Mouse (Mus musculus): Measurements from ENCODE around the gene Ankrd50. TPM values are rescaled to one million over a fixed set of nuclear protein-coding genes. Genes with fewer than 3 reads are reported as not detected.

Ankrd50 gene
- 16.7 and 17.9 TPM in 2 replicates for polyA plus RNA-seq (2016; fragmentation: Nextera tagmentation; extraction: Ambion mirVana)

GRCm38 (mm10) chr3:38484191-38485106 lies at the start of gene Ankrd50:
Ankrd50 (minus strand) TSS chr3:38484844.
- peaks cover 35% of the 10 kb centered on the region for H3K4me1 ChIP-seq

DNA sequence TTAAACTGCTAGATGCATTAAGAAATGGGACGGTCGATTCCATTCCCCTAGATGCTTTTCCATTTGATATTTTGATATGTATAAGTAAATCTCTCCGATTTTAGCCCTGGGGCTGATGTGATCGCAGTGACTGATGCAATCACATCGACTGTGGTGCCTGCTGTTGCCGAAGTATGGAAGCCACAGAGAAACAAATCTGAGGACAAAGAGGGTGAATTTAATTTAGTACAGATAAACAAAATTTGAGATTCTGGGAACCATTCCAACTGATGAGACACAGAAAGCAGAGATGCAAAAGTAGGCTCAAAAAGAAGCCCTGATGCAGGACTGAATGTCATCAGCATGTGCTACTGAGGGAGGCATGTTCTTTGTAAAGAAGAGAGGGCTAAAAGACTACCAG lies 49.6 kb upstream of the Ankrd50 start:
- Histone ChIP-seq H3K27ac (no peak overlapping the region), H3K4me3 (no peak overlapping the region), H3K9me3 (replicated peaks) (no peaks in the 10 kb centered on the region), H3K27me3 (ENCODE audit: low read depth, poor library complexity, severe bottlenecking) (no peaks in the 10 kb centered on the region), H3K36me3 (no peaks in the 10 kb centered on the region), H3K4me1 (no peaks in the 10 kb centered on the region)
- WGBS = 97% methylated on average over 6 of the region's 6 CpGs
- no peak for DNase-seq (ENCODE audit: low spot score)

More at GRCm38 (mm10) chr3:38484191-38485106, at the start of gene Ankrd50:
- under 1% methylated on average over 79 of the region's 81 CpGs for WGBS
- Histone ChIP-seq H3K27ac (peak within 1 kb of the TSS; percentile 98), H3K9me3 (replicated peaks) (no peaks in the 10 kb centered on the region), H3K36me3 (peaks cover 25% of the 10 kb centered on the region), H3K27me3 (ENCODE audit: low read depth, poor library complexity, severe bottlenecking) (no peaks in the 10 kb centered on the region), H3K4me3 (peak within 1 kb of the TSS; percentile 93)
- peak; percentile 99 for DNase-seq (ENCODE audit: low spot score)

DNA sequence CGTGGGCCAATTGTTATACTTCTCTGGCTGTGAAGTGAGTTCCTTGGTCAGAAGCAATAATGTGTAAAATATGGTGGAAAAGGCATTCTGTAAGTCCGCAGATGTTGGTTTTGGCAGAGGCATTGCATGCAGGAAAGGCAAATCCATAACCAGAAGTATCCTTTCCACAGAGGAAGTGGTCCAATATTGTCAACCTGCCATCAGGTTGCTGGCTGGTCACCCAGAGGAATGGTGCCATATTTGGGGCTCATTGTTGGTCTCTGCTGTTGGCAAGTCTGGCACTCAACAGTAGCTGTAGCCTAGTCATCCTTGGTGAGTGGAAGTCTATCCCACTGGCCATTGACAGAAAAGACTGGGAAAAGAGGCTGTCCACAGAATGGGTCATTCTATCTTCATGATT lies 35.8 kb upstream of the Ankrd50 start:
- Histone ChIP-seq H3K9me3 (replicated peaks) (no peaks in the 10 kb centered on the region), H3K27me3 (ENCODE audit: low read depth, poor library complexity, severe bottlenecking) (no peaks in the 10 kb centered on the region), H3K36me3 (no peaks in the 10 kb centered on the region), H3K4me3 (no peak overlapping the region), H3K4me1 (no peaks in the 10 kb centered on the region), H3K27ac (no peak overlapping the region)
- DNase-seq (ENCODE audit: low spot score) = no peak
- 86% methylated on average over 2 of the region's 2 CpGs for WGBS

- WGBS = 87% methylated on average over 3 of the region's 3 CpGs
- H3K4me3 ChIP-seq = no peak overlapping the region
- H3K27me3 ChIP-seq (ENCODE audit: low read depth, poor library complexity, severe bottlenecking) = no peaks in the 10 kb centered on the region
Measured at GRCm38 (mm10) chr3:38519971-38520370, 35.3 kb upstream of the Ankrd50 start.

DNA sequence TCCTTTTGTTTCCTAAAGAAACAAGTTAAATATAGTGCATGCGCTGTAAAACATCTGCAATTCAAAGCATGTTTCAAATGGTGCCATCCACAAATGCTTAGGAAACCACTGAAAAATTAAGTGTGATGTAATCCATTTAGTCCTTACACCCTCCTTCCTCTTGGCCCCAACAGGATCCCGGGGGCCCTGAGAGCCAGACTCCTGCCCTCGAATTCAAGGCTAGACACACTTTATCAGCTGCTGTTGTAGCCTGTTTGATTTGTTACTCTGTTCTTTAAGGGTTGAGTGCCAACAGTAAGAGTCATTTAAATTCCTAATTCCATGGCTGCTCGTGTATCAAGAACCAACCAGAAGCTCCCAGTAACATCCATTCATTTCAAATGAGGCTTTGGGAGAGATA lies 19.0 kb upstream of the Ankrd50 start:
- Histone ChIP-seq H3K27me3 (ENCODE audit: low read depth, poor library complexity, severe bottlenecking) (no peaks in the 10 kb centered on the region), H3K4me3 (no peak overlapping the region), H3K4me1 (no peaks in the 10 kb centered on the region), H3K9me3 (replicated peaks) (no peaks in the 10 kb centered on the region), H3K27ac (no peak overlapping the region), H3K36me3 (no peaks in the 10 kb centered on the region)
- WGBS = 73% methylated on average over 4 of the region's 4 CpGs
- no peak for DNase-seq (ENCODE audit: low spot score)

More at GRCm38 (mm10) chr3:38519971-38520370, 35.3 kb upstream of the Ankrd50 start:
- no peak for DNase-seq (ENCODE audit: low spot score)
- Histone ChIP-seq H3K9me3 (replicated peaks) (no peaks in the 10 kb centered on the region), H3K36me3 (no peaks in the 10 kb centered on the region), H3K4me1 (no peaks in the 10 kb centered on the region), H3K27ac (no peak overlapping the region)

DNA sequence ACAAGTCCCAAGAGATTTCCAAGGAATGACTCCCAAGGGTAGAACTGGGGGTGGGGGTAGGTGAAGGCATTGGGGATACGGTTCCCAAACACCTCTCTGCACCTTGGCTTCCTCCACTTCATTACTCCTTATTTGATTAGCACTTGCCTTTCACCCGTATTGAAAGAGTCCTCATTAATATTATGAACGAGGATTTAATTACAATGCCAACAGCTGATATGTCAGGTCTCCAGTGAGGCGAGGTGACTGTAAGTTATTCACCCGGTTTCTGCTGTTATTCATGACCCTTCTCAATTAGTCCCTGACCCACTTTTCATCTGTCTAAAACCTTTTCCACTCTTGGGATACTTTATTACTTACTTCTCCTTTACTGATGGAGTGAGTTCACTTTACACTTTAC lies 17.5 kb upstream of the Ankrd50 start:
- H3K9me3 ChIP-seq (replicated peaks) = no peaks in the 10 kb centered on the region
- H3K27me3 ChIP-seq (ENCODE audit: low read depth, poor library complexity, severe bottlenecking) = no peaks in the 10 kb centered on the region
- no peak overlapping the region for H3K4me3 ChIP-seq
- no peaks in the 10 kb centered on the region for H3K4me1 ChIP-seq
- H3K27ac ChIP-seq = no peak overlapping the region
- no peak for DNase-seq (ENCODE audit: low spot score)
- 55% methylated on average over 5 of the region's 5 CpGs for WGBS
- H3K36me3 ChIP-seq = no peaks in the 10 kb centered on the region

DNA sequence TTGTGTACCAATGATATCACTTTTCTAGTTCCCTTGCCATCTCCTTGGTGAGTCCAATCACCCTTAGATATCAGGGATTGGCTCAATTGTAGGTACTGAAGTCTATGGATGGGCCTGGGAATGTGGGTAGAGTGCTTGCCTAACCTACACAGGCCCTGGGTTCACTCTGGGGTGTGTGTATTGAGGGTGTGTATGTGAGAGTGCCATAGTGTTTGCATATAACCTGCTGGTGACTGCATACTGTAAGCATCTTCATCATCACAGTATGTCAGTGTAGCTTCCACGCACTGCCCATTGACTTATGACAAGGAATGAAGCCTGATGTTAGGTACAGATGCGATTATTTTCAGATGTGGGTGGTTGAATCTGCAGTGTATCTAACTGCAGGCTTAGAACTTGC lies 17.1 kb upstream of the Ankrd50 start:
- no peaks in the 10 kb centered on the region for H3K27me3 ChIP-seq (ENCODE audit: low read depth, poor library complexity, severe bottlenecking)
- no peak overlapping the region for H3K4me3 ChIP-seq
- no peak overlapping the region for H3K27ac ChIP-seq
- no peaks in the 10 kb centered on the region for H3K9me3 ChIP-seq (replicated peaks)
- H3K36me3 ChIP-seq = no peaks in the 10 kb centered on the region
- no peaks in the 10 kb centered on the region for H3K4me1 ChIP-seq
- DNase-seq (ENCODE audit: low spot score) = no peak
- WGBS = 95% methylated on average over 2 of the region's 2 CpGs

DNA sequence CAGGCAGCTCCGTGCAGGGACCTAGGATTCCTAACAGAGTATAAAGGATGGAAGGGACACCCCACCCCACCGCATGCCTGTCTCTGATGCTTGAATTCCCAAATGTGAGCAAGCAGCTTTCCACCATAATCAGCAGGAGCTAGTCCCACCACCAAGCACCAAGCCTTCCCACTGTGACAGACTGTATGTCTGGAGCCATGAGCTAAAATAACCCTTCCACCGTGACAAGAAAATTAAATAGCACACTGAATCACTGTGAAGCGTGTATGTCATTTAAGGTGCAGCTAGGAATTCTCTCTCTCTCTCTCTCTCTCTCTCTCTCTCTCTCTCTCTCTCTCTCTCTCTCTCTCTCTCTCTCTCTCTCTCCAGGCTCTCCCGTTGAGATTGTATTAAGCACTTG lies 16.7 kb upstream of the Ankrd50 start:
- H3K4me3 ChIP-seq = no peak overlapping the region
- H3K36me3 ChIP-seq = no peaks in the 10 kb centered on the region
- 91% methylated on average over 5 of the region's 5 CpGs for WGBS
- no peak for DNase-seq (ENCODE audit: low spot score)
- no peaks in the 10 kb centered on the region for H3K4me1 ChIP-seq
- H3K27me3 ChIP-seq (ENCODE audit: low read depth, poor library complexity, severe bottlenecking) = no peaks in the 10 kb centered on the region
- no peaks in the 10 kb centered on the region for H3K9me3 ChIP-seq (replicated peaks)
- no peak overlapping the region for H3K27ac ChIP-seq

GRCm38 (mm10) chr3:38498561-38498960 lies 13.9 kb upstream of the Ankrd50 start:
- Histone ChIP-seq H3K9me3 (replicated peaks) (no peaks in the 10 kb centered on the region), H3K27me3 (ENCODE audit: low read depth, poor library complexity, severe bottlenecking) (no peaks in the 10 kb centered on the region), H3K4me1 (peaks cover 2% of the 10 kb centered on the region; the same call in 1 of the 2 replicates), H3K27ac (no peak overlapping the region), H3K4me3 (no peak overlapping the region), H3K36me3 (no peaks in the 10 kb centered on the region)
- WGBS = 90% methylated on average over 3 of the region's 3 CpGs
- DNase-seq (ENCODE audit: low spot score) = no peak

GRCm38 (mm10) chr3:38496795-38497385 lies 12.2 kb upstream of the Ankrd50 start:
- DNase-seq (ENCODE audit: low spot score) = no peak
- no peaks in the 10 kb centered on the region for H3K9me3 ChIP-seq (replicated peaks)
- peaks cover 2% of the 10 kb centered on the region; the same call in 1 of the 2 replicates for H3K4me1 ChIP-seq
- H3K36me3 ChIP-seq = no peaks in the 10 kb centered on the region
- no peak overlapping the region for H3K27ac ChIP-seq
- H3K4me3 ChIP-seq = no peak overlapping the region
- no peaks in the 10 kb centered on the region for H3K27me3 ChIP-seq (ENCODE audit: low read depth, poor library complexity, severe bottlenecking)
- 82% methylated on average over 3 of the region's 3 CpGs for WGBS

DNA sequence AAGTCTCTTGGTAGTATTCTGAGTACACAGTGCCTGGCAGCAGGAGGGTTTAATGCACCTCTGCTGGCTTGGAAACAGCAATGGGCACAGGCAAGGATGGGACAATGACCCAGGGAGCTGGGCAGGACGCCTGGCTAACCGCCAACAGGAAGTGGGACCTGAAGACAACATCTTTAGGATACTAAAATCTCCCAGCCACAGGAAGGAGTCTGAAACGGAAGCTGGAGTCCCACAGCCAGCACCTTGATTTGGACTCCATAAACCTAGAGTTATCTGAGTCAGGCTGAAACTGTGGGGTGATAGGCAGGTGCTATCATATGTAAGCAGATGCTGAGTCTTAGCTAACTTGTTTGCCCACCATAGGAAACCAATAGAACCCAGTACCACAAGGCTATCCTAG lies 7.1 kb upstream of the Ankrd50 start:
- DNase-seq (ENCODE audit: low spot score) = no peak
- no peak overlapping the region for H3K4me3 ChIP-seq
- no peaks in the 10 kb centered on the region for H3K9me3 ChIP-seq (replicated peaks)
- peaks cover 6% of the 10 kb centered on the region; the same call in 1 of the 2 replicates for H3K4me1 ChIP-seq
- no peak overlapping the region for H3K27ac ChIP-seq
- WGBS = 80% methylated on average over 3 of the region's 3 CpGs
- H3K27me3 ChIP-seq (ENCODE audit: low read depth, poor library complexity, severe bottlenecking) = no peaks in the 10 kb centered on the region
- H3K36me3 ChIP-seq = no peaks in the 10 kb centered on the region

- 95% methylated on average over 3 of the region's 3 CpGs for WGBS
- peaks cover 6% of the 10 kb centered on the region; the same call in 1 of the 2 replicates for H3K4me1 ChIP-seq
- DNase-seq (ENCODE audit: low spot score) = no peak
- H3K4me3 ChIP-seq = no peak overlapping the region
- no peak overlapping the region for H3K27ac ChIP-seq
- no peaks in the 10 kb centered on the region for H3K9me3 ChIP-seq (replicated peaks)
- no peaks in the 10 kb centered on the region for H3K27me3 ChIP-seq (ENCODE audit: low read depth, poor library complexity, severe bottlenecking)
- H3K36me3 ChIP-seq = no peaks in the 10 kb centered on the region
Measured at GRCm38 (mm10) chr3:38491236-38491635, 6.6 kb upstream of the Ankrd50 start.

GRCm38 (mm10) chr3:38490720-38491119 lies 6.1 kb upstream of the Ankrd50 start:
- Histone ChIP-seq H3K9me3 (replicated peaks) (no peaks in the 10 kb centered on the region), H3K4me3 (no peak overlapping the region), H3K27me3 (ENCODE audit: low read depth, poor library complexity, severe bottlenecking) (no peaks in the 10 kb centered on the region), H3K36me3 (no peaks in the 10 kb centered on the region), H3K27ac (no peak overlapping the region), H3K4me1 (peaks cover 6% of the 10 kb centered on the region; the same call in 1 of the 2 replicates)
- 93% methylated on average over 2 of the region's 2 CpGs for WGBS
- no peak for DNase-seq (ENCODE audit: low spot score)

All from limb, embryonic 10.5 days (tissue).